Mouse (Mus musculus): ENCODE results near the gene Ece2. TPM values are rescaled to one million over a fixed set of nuclear protein-coding genes. Genes with fewer than 3 reads are reported as not detected.
"Not testable (repeated sequence)": the region's sequence is repeated elsewhere in the genome, so short reads cannot be mapped to it uniquely, and the experiment has no call there.

The Ece2 gene
- total RNA-seq, 2 experiments from 2014 or later: 7.5 to 9.1 TPM

DNA sequence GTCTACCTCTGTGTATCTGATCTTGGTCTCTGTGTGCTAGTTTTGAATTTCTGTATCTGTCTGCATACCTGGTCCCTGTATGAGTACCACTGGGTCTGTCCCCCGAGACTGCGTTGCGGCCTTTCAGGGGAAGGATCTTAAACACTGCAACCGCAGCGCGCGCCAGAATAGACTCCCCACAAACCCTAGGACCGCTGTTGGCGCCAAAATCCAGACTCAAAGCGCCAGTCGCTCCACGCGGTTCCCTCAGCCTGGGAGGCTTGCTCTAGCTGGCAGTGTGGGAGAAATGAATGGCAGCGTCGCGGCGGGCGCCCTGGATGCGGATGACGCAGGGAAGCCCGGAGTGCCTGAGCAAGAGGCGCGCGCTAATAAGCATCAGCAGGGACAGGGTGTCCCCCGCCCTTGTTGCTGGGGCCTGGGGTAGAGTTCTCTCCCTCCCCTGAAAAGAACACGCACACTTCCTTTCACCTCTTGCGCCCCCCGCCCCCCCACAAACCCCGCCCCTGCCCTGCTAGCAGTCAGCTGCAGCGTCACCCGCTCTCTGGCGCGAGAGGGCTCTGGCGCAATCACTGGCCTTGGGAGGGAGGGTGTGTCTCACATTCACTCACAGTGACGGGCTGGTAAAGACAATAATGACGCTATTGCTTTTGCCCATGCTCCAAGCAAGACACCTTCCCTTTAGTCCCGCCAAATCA, 7.5 kb upstream of the Ece2 start:
- DNase-seq: peak; percentile 91

DNA sequence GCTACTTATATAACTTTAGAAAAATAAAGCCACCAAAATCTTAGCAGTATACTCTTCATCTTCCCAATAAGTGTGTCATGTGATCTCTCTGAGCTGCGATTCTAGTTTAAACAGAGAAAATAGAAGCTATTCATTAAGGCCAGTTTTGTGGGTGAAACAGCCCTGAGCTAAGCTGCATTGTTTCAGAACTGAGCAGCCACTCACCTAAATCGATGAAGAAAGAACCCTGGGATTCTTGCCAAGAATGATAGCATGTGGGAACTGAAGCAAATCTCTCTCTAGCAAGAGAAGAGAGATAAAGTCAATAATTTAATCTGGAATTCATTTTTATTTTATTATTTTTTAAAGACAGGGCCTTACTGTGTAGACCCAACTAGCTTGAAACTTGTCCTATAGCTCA, 6.4 kb upstream of the Ece2 start:
- DNase-seq: no peak

DNA sequence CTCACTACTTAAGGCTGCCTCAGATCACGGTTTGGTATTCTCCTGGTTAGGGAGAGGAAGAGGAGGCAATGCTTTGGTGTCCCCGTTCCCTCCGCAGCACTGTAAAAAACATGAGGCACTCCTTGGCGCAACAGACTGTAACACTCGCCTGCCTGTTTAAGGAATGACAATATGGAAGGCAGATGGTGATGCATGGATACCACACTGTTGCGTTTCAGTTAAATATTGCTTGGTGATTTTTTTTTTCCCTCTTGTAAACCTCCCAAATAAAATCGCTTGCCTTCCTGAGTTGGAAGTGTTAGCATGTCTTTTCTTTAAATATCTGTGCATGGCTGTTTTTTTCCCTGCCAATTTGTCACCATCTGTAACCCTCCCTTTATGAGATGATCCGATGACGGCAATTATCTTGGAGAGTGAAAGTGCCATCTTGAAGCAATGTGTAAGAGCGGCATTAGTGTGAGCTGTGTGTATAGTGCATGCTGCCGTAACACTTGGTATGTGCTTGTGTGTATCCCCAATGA, 697 bp upstream of the Ece2 start:
- no peak for DNase-seq

DNA sequence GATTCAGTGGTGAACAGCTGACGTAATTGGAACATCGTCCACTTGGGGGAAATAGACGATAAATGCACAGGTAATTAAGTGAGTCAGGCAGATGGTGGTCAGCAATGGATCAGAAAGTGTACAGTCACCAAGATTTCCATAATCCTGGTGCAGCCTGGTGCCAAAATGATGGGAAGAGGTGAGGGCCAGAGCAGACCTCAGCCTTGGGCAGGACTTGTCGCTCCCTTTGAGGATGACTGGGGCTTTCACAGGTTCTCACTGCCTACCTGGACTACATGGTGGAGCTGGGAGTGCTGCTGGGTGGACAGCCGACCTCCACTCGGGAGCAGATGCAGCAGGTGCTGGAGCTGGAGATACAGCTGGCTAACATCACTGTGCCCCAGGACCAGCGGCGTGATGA, 7.8 kb downstream of the Ece2 start:
- no peak for DNase-seq

DNA sequence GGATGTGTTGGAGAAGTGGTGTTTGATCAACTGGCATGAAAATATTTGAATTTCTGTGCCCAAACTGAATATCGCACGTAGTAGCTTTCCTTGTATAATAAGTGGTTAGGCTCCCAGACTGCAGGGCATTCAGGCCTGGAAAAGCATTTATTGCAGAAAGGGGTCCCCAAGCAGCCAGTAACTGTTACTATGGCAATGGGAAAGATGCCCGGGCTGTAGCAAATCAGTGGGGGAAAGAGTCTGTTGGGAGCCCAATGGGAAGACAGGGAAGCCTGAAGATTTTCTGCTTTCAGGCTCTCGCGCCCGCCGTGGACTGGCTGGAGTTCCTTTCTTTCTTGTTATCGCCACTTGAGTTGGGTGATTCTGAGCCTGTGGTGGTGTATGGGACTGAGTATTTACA, 8.7 kb downstream of the Ece2 start:
- DNase-seq: no peak

DNA sequence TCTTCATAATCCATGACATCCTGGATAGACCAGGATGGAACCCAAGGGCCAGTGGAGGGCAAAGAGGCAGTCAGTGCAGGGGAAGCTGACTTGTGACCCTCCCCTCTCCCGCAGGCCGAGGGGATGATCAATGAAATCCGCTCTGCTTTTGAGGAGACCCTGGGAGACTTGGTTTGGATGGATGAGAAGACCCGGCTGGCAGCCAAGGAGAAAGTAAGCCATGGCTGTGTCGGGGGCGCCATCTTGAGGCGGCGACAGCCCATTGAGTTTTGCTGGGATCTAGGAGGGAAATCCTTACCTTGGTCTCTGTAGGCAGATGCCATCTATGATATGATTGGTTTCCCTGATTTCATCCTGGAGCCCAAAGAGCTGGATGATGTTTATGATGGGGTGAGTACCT, 12.5 kb downstream of the Ece2 start:
- DNase-seq: peak; percentile 83

DNA sequence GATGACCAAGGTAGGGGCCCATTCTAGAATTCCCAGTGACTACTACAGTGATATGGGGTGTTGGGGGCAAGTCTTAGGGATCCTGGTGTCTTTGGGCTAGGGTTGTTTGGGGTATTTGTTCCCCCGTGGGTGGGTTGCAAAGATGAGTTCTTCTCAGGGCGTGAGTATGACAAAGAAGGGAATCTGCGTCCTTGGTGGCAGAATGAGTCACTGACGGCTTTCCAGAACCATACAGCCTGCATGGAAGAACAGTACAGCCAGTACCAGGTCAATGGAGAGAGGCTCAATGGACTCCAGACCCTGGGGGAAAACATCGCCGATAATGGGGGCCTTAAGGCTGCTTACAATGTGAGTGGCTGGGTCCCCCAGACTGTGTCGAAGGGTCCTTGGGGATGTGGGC, 14.3 kb downstream of the Ece2 start:
- DNase-seq: peak; percentile 53

DNA sequence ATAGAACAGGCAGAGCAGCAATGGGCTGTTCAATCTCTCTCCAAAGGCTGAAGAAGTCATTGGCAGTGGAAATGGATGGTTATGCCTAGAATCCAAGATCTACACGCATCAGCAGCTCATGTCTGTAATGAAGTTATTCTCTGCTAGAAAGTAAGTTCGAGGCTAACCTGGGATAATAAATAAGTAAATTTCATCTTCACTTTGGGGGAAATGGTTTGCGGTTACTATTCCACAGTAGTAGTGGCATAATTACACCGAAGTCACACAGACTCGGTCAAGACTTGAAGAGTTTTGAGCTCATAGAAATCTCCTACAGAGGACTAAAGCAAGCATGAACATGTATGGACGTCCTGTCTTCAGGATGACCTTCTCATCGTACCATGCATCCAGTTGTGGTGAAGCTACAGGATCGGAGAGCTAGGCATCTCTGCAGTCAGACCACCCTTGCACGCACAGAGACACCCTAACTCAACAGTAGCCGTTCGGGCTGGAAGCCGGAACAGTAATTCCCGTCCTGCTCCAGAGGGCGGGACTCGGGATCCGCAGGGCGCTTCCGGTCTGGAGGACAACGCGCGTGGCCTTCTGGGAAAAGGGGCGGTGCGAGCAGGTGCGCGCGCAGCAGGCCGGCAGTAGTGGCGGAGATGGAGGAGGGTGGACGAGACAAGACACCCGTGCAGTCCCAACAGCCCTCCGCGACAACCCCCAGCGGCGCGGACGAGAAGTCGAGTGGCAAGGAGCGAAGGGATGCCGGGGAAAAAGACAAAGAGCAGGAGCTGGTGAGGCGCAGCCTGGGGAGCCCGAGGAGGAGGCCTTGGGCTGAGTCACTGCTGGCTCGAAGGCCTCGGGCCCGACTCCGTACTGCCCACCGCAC, 21.7 kb downstream of the Ece2 start, which contains the start of gene Psmd2:
Psmd2 (plus strand) TSS at position 577 of the 871 bp plus-strand sequence.
- peak; percentile 99 for DNase-seq

DNA sequence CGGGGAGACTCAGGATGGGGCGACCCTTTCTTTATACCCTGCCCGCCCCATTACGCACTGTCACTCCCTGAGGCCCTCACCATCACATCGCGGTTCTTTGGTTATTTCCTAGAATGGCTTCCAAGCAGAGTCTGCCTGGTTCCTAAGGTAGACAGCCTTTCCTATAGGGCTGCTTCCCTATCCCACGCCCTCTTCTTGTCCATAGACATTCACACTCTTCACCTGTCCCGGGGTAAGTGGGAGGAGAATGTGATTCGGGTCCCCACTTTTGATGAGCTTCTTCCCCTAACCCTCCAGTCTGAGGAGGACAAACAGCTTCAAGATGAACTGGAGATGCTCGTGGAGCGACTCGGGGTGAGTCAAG, 22.3 kb downstream of the Ece2 start:
- DNase-seq: no peak

DNA sequence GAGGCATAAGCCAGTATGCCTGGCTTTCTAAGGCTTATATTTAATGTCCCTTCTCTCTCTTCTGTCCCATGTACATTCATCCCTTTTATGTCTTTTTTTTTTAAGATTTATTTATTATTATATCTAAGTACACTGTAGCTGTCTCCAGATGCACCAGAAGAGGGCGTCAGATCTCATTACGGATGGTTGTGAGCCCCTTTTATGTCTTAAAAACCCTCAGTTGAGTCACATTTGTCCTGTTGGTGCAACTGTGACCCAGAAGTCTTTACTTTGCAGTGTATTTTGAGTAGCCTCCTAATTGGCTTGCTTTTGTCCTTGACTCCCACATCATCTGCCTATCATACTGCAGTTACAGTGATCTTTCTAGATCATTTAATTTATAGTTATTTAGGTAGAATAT, 23.7 kb downstream of the Ece2 start:
- DNase-seq: no peak

DNA sequence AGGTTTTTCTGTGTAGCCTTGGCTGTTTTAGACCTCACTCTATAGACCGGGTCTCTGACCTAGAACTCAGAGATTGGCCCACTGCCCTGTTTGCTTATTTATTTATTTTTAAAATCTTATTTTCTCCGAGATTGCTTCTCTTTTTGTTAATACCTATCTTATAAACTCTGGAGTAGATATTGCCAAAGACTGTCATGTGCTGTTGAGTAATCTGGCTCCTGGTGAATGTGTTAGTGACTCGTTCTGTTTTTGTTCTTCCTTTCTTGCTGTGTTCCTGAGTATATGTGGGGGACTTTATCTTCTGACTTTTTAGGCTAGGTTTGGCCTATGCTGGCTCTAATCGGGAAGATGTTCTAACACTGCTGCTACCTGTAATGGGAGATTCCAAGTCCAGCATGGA, 28.0 kb downstream of the Ece2 start:
- no peak for DNase-seq

DNA sequence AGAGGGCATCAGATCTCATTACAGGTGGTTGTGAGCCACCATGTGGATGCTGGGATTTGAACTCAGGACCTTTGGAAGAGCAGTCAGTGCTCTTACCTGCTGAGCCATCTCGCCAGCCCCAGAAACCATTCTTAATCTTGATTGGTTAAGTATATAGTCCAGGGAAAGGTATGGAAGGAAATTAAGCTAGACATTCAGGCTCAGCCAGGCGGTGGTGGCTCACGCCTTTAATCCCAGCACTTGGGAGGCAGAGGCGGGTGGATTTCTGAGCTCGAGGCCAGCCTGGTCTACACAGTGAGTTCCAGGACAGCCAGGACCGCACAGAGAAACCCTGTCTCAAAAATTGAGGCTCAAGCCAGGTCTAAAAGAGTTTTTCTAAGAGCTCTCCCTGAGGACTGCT, 38.4 kb downstream of the Ece2 start, which contains the start of gene Eif4g1:
Eif4g1 (plus strand) TSS at position 301 of the 400 bp plus-strand sequence.
- not testable (repeated sequence) for DNase-seq

DNA sequence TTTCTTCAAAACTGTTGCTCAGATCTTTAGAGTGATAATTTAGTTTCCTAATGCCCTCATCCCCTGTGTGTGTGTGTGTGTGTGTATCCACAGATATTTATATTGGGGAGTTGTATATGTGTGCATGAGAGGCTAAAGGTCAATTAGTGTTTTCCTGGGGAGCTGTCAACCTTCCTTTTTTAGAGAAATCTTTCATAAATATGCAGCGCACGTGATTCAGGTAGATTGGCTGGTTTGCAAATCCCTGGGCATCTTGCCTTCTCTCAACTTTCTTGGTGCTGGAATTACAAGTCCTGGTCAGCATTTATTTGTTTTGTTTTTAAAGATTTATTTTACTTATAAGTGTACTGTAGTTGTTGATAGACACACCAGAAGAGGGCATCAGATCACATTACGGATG, 40.7 kb downstream of the Ece2 start:
- DNase-seq: no peak

DNA sequence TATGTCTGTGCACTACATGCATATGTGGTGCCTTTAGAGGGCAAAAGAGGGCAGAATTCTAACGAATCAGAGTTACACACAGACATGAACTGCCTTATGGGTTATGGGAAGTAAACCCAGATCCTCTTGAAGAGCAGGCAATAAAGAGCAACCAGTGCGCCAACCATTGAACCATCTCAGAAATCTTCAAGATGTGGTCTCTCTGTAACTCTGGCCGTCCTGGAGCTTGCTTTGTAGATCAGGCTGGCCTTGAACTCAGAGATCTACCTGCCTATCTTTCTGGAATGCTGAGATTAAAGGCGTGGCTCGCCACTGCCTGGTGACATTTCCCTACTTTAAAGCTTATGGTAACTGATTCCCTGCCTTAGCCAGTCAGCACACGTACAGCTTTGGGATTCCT, 42.3 kb downstream of the Ece2 start:
- DNase-seq: no peak

DNA sequence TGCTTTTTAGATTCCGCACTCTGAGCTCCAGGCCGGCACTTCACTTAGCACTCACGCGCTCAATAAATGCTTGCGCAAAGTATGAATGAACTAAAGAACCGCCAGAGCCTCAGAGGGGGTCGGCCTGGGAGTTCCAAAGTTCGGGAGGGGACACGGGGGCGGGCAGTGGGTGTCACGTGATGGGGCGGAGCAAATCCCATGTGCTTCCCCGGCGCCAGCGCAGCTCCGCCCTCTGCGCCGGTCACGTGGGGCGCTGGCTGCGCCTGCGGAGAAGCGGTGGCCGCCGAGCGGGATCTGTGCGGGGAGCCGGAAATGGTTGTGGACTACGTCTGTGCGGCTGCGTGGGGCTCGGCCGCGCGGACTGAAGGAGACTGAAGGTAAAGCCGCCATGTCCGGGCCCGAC, 42.9 kb downstream of the Ece2 start:
- peak; percentile 98 for DNase-seq

DNA sequence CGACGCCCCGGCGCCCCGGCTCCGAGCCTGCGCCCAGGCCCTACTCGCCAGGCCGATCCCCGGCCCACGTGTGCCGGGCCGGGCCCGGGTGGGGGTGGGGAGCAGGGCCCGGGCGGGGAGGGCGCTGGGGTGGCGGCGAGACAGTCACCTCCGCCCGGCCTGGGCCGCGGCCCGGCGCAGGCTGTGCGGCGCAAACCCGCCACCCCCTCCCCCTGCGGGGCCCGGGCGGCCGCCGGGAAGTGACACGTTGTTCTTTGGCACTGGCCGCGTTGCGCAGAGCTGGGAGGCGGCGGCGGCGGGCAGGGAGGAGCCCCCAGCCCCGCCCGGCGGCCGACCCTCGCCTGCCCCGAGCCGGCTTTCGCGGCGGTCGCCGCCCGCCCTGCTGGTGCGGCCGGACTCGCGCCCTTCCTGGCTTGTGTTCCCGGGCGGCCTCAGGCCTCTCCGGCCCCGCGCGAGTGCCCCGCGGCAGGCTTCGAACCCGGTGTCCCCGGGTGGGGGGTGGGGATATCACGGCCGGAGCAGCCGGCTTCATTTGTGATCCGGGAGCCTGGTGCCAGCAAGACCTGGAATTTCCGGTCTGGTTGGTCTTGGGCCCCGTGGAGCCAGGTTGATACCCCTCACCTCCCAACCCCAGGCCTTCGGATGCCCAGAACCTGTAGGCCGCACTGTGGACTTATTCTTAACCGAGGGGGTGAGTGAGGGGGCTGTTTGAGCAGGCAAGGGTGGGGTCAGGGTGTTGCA, 43.5 kb downstream of the Ece2 start:
- DNase-seq: peak; percentile 82

DNA sequence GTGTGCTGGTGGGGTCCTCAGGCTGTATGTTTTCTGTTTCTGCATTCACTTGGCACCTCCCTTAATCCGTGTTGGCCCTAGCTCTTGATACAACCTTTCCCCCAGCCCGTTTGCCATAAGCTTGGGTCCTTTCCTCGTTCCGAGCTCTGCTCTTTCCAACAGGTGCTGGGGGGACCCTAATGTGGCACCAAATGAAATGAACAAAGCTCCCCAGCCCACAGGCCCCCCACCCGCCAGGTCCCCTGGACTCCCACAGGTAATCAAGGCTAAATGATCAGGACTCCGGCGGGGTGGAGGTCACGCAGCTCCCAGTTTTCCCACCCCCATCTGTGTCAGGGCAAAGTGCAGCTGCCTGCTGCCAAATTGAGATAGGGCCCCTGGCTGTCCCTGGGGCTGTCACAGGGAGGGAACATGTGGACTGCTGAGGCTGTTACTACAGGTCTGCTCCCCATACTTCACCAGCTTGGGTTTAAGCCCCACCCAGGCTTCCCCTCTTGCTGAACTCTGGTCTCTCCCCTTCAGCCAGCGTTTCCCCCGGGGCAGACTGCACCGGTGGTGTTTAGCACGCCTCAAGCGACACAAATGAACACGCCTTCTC, 44.2 kb downstream of the Ece2 start:
- DNase-seq: peak; percentile 75

DNA sequence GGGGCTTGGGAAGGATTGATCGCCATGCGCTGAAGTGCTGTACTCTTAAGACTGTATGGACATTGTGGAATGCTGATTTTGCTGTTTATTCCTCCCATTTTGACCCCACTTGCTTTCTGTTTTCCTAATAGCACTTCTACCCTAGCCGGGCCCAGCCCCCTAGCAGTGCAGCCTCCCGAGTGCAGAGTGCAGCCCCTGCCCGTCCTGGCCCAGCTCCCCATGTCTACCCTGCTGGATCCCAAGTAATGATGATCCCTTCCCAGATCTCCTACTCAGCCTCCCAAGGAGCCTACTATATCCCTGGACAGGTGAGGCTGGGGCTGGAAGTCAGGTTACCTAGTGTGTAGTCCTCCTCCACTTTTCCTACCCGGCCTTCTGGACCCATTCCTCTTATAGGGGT, 45.6 kb downstream of the Ece2 start:
- DNase-seq: no peak

DNA sequence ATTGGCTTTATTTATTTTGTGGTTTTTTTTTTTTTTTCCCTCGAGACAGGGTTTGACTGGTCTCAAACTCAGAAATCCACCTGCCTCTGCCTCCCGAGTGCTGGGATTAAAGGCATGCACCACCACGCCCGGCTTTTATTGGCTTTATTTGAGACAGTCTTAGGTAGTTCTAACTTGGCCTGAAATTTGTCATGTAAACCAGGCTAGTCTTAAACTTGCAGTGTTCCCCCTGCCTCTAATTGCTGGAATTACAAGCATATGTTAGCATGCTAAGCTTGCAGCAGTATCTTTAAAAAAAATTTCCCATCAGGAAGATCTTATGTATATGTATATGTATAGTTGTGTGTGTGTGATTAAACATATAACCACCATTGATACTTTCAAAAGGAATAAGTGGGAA, 47.1 kb downstream of the Ece2 start:
- no peak for DNase-seq

DNA sequence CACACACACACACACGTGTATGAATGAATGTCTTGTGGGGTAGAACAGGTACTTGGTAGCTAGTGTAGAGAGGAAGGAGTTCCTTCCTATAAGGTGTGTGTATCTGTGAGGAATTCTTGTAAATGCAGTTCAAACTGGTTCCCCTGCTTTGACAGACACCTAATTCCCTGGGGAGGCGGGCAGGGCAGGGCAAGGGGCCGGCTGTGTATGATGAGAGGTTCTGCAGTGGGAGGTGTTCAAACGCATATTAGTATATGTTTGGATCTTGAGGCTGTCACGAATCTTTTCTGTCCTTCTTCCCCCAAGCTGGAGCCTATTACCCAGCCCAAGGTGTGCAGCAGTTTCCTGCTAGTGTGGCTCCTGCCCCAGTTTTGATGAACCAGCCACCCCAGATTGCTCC, 47.8 kb downstream of the Ece2 start:
- DNase-seq: no peak

DNA sequence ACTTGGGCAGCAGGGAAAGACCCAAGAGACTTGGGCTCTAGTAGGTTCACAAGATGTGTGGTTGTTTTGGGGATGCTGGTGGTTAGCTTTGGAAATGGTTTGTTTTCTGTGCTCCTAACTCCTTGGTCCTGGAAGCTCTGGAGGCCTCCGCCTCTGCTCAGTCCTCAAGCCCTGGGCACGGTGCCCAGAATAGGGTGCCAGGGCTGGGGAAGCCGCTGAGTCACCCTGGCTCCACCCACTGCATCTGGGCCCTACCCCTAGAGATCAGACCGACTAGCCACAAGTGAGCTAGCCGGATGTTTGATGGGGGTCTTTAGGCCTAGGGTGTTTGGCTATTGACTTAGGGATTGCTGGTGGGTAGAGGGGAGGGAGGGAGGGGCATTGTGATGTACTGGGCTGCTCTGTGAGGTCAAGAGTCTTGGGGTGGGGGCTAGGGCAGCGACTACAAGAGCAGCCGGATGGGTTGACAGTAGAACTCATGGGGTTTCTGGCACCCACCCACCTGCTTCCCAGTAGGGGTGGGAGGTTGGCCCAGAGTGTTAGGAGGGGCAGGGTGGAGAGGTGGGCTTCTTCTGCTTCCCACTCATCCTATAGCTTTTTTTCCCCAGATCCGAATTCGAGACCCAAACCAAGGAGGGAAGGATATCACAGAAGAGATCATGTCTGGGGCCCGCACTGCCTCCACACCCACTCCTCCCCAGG, 48.5 kb downstream of the Ece2 start:
- DNase-seq: peak; percentile 95

DNA sequence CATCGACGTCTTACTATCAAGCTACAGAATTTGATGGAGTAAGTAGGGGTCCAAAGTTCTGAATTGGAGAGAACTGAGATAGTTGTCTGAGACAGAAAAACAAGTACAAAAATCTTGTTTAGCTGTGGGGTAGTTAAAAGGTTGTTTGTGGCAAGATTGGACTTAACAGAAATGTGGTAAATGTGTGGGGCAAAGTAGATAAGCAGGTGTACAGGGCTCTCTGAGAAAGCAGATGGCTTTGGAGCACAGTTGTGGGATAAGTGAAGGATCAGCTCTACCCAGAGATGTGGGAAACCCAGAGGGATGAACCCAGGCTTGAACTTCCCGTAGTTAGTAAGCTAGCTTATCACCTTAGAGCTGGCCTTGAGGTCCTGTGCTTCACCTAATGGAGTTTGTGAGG, 61.1 kb downstream of the Ece2 start:
- no peak for DNase-seq
